Mouse (Mus musculus) NIH3T3 (cell line): ENCODE data around the gene Ptpn1.

ENCODE experiments used
- DNase-seq: peaks from one replicate; pipeline ENCODE4 v3.0.0-alpha.2; 2012; ENCODE audit warnings: low read depth

The Ptpn1 gene

GRCm38 (mm10) chr2:168009936-168010668 is 78.2 kb downstream of the Ptpn1 start, which contains the start of gene Ripor3:
Ripor3 (minus strand) TSS chr2:168010618.
- peak; percentile 88 for DNase-seq

- no peak for DNase-seq
Observed at GRCm38 (mm10) chr2:168010893-168011292, 79.0 kb downstream of the Ptpn1 start.

- peak; percentile 79 for DNase-seq
Observed at GRCm38 (mm10) chr2:168016951-168017391, 85.1 kb downstream of the Ptpn1 start.

- no peak for DNase-seq
Observed at GRCm38 (mm10) chr2:168019201-168019715, 87.4 kb downstream of the Ptpn1 start.

- no peak for DNase-seq
Observed at GRCm38 (mm10) chr2:168023763-168024402, 92.0 kb downstream of the Ptpn1 start.

- DNase-seq, result no peak
Observed at GRCm38 (mm10) chr2:168025174-168025573, 93.3 kb downstream of the Ptpn1 start.

- no peak for DNase-seq
Observed at GRCm38 (mm10) chr2:168025882-168026281, 94.0 kb downstream of the Ptpn1 start.

- DNase-seq, result no peak
Observed at GRCm38 (mm10) chr2:168026467-168026866, 94.6 kb downstream of the Ptpn1 start.

- DNase-seq, result no peak
Observed at GRCm38 (mm10) chr2:168028376-168028775, 96.5 kb downstream of the Ptpn1 start.
